Mouse (Mus musculus) ovary, postnatal 14 days (tissue): ENCODE results near the gene Gm44973.
A peak's percentile ranks its signal among the peaks of the same experiment; 100 is the strongest.
"Not testable (repeated sequence)": the region's sequence is repeated elsewhere in the genome, so short reads cannot be mapped to it uniquely, and the experiment has no call there.

Source experiments
- DNase-seq: peaks from one replicate; pipeline ENCODE4 v3.0.0; 2022; ENCODE audit warnings: low spot score

The Gm44973 gene

DNA sequence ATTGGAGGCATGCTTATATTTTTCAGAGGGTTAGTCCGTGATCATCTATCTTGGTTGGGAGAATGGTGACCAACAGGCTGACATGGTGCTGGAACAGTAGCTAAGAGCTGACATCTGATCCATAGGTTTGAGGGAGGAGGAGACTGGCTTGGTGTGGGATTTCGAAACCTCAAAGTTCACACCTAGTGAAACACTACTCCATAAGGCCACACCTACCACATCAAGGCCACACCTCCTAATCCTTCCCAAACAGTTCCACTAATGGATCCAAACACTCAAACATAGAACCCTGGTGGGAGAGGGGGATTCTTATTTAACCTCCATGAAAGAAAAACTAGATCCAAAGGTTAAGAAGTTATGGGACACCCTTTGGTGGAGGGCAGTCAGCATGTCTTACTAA, 1.6 kb downstream of the Gm44973 start:
- no peak for DNase-seq

DNA sequence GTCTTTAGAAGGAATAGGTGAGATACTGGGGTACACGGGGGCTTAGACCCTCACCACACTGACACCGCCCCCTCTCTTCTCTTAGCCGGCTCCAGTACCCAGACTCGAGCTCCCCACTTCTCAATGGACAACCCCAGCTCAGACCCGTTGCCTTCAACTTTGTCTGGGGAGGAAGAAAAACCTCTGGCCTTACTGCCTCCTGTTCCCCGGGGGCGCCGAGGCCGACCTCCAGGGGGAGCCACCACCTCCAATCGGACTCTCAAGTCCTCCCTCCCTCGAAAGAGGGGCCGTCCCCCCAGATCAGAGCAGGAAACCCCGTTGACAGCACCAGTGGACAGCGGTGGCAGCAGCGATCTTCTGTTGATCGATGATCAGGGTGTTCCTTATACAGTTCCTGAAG, 2.1 kb downstream of the Gm44973 start:
- DNase-seq: no peak

DNA sequence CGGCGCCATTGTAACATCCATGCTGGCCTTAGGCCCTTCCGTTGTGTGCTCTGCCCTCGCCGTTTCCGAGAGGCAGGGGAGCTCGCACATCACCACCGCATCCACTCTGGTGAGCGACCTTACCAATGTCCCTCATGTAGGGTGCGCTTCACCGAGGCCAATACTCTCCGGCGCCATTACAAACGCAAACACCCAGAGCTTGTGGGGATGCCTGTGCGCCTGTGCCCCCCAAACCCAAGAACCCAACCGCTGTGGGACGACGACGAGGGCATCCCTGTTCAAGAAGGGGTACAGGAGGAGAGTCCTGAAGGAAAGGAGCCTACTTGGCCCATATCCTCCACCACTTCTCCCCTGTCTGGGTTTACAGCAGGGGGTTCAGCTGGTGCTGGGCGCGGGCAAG, 2.6 kb downstream of the Gm44973 start:
- no peak for DNase-seq

DNA sequence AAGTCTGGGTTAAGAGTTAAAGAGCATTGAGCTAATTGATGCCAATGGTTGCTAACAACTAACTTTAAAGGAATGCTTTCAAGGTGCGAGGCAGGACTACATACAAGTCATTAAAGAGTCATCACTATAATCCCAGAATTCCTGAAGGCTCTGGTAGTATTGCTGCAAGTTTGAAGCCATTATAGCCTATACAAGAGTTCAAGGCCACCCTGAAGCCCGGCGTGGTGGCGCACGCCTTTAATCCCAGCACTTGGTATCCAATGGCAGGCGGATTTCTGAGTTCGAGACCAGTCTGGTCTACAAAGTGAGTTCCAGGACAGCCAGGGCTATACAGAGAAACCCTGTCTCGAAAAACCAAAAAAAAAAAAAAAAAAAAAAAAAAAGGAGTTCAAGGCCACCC, 4.3 kb downstream of the Gm44973 start:
- not testable (repeated sequence) for DNase-seq

DNA sequence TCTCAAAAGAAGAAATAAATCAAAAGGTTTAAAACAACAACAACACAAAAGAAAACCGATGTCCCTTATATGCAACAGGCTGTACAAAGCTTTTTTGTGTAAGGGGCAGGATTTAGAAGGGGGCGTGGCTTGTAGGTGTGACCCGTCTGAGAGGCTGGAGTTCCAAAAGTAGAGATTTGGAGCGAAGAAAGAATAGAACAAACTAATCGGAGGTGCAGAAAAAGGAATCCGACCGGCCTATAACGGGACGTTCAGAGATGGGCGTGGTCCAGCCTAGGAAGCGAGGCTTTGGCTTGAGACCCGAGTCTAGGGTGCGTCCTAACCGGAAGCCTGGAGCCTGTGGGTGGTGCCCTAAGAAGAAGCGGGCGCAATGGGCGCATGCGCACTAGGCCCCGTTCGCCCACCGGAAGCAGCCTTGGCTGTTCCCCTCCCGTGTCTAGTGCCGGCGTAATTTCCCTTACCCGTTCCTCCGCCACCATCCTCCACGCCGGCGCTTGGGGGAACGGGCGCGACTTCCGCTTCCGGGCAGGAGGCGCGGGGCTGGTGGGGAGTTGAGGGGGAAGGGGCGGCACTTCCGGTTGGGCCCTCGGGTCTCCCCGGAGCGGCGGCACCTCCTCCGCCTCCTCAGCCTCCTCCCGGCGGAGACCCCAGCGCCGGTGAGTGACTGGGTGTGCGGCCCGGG, 4.8 kb downstream of the Gm44973 start, which contains the start of the genes Zfp865 and Ccdc106:
Gene Zfp865 (plus strand): TSS at position 377 of the 682 bp plus-strand sequence.
Gene Ccdc106 (plus strand): TSS at position 554 of the 682 bp plus-strand sequence.
- peak; percentile 96 for DNase-seq

DNA sequence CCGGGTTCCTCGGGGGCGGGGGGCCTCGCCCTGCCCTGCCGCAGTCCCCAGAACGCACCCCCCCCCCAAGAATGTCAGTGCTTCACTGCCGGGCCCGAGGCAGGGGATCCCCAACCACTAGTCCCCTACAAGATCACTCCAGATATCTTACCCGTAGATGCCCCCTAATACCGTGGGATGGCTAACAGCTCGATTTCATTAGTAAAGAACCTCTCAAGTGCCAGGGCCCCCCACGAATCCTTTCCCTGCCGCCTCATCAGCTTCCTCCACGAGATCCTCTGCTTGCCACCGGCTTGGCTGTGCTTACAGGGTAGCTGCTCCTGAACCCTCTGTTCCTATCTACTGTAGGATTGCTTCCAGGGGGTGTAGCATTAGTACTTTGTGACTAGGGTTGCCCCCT, 5.4 kb downstream of the Gm44973 start:
- DNase-seq: no peak

DNA sequence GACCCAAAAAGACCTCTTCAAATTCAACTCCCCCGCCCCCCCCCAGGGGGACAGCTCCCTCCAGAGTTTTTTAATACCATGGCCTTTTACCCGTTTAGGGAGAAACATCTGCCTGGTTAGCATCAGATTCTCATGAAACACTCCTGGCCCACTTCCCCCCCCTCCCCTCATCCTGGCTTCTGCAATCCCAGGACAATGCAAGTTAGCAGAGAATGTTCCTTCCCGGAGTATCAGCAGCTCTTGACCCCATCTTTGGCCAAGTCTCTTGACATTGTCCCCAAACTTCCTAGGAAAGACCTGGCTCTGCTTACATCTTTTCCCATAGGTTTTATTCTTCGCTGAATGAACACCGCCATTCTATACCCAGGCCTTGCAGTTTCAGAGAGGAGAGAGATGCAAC, 5.9 kb downstream of the Gm44973 start:
- DNase-seq: no peak

DNA sequence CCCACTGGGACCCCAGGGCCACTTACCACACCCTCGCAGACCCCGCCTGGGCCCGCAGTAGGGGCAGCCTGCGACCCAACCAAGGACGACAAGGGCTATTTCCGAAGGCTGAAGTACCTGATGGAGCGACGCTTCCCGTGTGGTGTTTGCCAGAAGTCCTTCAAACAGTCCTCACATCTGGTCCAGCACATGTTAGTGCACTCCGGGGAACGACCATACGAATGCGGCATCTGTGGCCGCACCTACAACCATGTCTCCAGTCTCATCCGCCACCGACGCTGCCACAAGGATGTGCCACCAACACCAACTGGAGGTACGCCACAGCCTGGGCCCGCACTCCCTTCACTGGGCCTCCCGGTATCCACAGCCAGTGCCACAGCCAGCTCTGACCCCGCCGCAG, 14.2 kb downstream of the Gm44973 start:
- DNase-seq: no peak

DNA sequence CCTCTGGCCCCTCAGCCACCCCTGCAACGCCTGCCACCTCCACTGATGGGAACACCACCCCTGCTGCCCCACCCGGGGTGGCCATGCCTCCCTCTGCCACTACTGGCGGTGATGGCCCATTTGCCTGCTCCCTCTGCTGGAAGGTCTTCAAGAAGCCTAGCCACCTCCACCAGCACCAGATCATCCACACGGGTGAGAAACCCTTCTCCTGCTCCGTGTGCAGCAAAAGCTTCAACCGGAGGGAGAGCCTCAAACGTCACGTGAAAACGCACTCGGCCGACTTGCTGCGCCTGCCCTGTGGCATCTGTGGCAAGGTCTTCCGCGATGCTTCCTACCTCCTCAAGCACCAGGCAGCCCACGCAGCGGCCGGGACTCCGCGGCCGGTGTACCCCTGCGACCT, 14.7 kb downstream of the Gm44973 start:
- DNase-seq: no peak

DNA sequence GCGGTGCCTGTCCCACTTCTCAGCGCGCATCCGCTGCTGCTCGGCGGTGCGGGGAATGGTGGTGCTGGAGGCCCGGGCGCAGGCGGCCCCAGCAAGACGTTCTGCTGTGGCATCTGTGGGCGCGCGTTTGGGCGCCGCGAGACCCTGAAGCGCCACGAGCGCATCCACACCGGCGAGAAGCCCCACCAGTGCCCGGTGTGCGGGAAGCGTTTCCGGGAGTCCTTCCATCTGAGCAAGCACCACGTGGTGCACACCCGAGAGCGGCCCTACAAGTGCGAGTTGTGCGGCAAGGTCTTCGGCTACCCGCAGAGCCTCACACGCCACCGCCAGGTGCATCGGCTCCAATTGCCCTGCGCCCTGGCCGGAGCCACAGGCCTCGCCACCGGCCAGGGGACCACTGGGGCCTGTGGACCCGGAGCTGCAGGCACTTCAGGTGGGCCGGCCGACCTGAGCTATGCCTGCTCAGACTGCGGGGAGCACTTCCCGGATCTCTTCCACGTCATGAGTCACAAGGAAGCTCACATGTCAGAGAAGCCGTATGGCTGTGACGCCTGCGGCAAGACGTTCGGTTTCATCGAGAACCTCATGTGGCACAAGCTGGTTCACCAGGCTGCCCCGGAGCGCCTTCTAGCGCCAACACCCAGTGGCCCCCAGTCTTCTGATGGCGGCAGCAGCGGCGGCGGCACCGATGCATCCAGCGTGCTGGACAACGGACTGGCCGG, 15.4 kb downstream of the Gm44973 start:
- DNase-seq: no peak

DNA sequence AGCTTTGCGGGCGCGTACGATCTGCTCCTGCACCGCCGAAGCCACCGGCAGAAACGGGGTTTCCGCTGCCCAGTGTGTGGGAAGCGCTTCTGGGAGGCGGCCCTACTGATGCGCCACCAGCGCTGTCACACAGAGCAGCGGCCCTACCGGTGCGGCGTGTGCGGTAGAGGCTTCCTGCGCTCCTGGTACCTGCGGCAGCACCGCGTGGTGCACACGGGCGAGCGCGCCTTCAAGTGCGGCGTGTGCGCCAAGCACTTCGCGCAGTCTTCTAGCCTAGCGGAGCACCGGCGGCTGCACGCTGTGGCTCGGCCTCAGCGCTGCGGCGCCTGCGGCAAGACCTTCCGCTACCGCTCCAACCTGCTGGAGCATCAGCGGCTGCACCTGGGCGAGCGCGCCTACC, 16.2 kb downstream of the Gm44973 start:
- no peak for DNase-seq

DNA sequence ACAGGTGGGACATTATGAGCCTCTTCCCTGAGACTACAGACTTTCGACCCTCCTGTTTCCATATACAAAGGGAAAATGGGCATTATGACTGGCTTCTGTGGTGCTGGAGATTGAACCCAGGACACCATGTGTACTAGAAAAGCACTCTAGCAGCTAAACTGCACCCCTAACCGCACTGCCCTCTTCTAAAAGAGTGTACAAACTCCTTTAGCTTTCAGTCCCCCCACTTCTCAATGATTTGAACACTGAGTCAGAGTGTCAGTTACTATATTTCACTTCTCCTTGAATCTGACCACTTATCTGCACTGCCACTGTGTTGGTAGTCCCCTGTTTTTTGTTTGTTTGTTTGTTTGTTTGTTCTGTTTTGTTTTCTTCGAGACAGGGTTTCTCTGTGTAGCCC, 18.5 kb downstream of the Gm44973 start, which contains the start of gene 4632433K11Rik:
Gene 4632433K11Rik (plus strand): TSS at position 301 of the 400 bp plus-strand sequence.
- no peak for DNase-seq

DNA sequence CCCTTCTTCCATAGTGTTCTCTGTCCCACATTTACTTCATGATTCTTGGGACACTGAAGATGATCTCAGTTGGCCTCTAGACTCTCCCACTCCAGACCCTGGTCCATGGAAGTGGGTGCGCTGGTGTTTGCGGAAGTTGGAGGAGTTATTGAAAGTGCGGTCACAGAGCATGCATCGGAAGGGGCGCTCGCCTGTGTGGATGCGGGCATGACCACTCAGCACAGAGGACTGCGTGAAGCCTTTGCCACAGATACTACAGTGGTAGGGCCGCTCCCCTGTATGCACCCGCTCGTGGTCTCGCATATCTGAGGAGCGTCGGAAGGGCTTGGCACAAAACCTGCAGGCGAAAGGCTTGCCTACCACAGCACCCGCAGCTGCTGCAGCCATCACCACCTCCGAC, 20.3 kb downstream of the Gm44973 start:
- DNase-seq: no peak

DNA sequence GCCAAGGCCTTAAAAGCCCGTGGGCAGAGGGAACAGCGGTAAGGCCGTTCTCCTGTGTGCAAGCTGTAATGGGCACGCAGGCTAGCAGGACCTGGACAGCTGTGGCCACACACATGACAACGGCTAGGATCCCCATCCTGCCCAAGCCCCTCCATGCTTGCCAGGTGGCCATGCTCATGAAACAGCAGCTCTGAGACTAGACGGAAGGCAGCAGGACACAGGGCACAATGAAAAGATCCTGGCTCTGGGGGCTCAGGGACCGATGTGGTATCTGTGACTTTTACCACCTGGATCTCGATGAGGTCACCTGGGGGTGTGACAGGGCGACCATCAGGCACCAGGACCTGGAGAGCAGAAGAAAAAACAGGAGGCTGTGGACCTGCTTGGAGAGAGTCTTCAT, 20.8 kb downstream of the Gm44973 start:
- no peak for DNase-seq

DNA sequence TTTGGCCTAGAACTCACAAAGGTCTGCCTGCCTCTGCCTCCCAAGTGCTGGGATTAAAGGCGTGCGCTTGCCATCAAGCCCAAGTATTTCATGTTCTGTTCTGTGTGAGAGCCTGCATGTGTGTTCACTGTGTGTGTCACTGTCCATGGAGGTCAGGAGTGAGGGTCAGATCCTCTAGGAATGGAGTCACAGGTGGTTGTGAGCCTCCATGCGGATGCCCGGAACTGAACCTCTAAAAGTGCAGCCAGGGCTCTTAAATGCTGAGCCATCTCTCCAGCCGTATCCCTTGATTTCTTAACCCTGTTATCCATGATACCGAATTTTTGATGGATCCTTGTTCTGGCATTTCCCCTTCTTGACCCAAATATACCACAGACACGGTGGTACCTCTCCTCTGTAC, 21.7 kb downstream of the Gm44973 start:
- no peak for DNase-seq

DNA sequence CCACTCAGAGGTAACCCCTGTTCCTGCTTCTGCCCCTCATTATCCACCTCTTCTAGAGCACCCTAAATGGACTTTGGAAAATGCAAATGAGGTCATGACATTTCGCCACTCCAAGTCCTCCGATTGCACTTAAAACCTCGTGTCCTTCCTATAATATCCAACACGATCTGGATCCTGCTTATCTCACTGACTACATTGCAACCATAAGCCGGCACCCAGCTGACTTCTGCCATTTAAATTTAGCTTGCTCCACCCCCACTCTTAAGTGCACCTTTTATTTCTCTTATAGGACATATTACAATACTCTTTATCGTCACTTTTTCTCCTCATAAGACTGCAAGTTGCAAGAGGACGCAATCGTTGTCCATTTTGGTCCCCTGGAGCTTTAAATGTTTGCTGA, 22.2 kb downstream of the Gm44973 start:
- no peak for DNase-seq

DNA sequence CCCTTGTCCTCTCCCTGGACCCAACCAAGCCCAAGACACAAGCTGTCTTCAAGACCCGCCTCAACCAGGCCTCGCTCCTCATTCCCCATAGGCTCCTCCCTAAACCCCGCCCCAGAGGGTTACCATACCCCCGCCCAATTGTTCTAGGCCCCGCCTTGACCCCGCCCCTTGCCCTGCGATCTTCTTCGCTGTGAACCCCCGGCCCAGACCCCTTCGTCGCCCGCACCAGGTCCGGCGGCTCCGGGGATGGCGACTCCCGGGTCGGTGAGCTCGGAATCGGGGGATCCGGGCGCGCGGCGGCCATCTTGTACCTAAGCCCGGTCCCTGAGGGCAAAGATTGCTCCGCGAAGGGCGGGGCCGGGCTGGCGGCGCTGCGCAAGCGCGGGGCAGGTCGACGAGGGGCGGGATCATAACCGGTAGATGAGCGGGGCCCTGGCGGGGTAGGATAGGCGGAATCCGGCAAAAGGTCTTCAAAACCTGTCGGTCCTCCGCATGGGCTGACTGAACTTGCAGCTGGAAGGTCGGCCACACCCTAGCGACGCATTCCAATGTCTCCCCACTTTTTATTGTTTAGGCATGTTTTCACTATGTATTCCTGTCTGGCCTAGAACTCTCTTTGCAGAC, 22.9 kb downstream of the Gm44973 start, which contains the start of gene Zfp784:
Gene Zfp784 (minus strand): TSS at position 338 of the 624 bp plus-strand sequence.
- peak; percentile 91 for DNase-seq

DNA sequence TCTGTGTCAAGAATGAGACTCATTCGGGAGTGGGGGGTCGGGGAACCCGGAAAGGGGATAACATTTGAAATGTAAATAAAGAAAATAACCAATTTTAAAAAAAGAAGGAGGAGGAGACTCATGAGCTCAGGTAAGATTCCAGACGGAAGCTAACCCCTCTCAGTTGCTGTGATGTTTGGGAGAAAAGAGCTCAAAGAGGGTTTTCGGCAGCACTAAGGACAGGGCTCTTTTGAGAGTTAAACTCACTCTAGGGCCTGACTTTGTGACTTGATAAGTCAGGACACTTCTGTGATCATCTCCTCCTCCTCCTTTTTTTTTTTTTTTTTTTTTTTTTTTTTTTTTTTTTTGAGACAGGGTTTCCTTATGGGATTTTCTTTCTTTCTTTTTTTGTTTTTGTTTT, 23.6 kb downstream of the Gm44973 start:
- no peak for DNase-seq

DNA sequence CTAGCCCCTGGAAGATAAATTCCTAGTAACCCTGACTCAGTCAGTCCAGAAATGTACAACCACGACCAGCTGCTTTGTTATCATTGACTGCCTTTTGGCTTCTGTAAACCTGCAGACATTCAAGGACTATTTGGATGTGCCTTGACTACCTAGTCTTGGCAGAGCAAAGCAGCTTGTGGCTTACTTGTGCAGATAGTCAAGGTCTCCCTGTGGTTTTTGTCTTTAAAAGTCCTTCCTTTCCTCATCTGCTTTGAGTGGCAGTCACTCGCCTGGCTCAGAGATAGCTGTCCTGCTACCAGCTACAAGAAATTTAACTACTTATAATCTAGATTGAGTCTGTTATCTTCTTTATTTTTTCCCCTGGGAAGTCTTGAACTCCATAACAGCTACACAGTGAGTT, 29.7 kb downstream of the Gm44973 start:
- DNase-seq: no peak

DNA sequence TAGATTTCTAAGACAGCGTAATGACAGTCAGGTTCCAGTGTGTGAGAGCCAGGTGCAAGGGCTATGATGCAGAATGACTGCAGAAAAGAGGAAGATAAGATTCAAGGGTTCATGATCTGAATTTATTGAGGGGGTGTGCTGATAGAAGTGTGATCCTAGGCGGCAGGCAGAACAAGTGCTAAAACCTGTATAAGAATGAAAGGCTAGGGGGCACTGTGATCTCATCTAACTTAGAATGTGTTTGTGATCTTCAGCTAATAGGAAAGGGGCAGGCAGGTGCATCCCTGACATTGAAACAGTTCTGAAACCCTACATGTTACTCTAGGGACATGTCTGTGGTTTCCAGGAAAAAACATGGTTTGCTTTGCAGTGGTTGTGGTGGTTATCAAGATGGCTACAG, 30.8 kb downstream of the Gm44973 start:
- DNase-seq: no peak

DNA sequence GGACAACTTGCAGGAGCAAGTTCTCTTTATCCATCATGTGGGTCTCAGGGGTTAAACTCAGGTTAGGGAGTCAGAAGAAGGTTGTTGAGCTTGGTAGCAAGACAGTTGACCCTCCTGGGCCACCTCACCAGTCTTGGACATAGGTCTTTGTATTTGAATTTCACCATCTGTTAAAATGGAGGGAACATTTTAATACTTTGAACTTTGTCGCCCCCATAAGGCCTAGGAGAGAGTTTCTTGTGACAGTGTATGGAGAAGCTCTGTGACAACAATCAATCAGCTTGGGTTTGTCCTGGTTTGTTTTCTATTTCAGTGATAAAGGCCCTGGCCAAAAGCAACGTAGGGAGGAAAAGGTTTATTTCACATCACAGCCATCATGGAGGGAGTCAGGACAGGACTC, 32.0 kb downstream of the Gm44973 start:
- no peak for DNase-seq

DNA sequence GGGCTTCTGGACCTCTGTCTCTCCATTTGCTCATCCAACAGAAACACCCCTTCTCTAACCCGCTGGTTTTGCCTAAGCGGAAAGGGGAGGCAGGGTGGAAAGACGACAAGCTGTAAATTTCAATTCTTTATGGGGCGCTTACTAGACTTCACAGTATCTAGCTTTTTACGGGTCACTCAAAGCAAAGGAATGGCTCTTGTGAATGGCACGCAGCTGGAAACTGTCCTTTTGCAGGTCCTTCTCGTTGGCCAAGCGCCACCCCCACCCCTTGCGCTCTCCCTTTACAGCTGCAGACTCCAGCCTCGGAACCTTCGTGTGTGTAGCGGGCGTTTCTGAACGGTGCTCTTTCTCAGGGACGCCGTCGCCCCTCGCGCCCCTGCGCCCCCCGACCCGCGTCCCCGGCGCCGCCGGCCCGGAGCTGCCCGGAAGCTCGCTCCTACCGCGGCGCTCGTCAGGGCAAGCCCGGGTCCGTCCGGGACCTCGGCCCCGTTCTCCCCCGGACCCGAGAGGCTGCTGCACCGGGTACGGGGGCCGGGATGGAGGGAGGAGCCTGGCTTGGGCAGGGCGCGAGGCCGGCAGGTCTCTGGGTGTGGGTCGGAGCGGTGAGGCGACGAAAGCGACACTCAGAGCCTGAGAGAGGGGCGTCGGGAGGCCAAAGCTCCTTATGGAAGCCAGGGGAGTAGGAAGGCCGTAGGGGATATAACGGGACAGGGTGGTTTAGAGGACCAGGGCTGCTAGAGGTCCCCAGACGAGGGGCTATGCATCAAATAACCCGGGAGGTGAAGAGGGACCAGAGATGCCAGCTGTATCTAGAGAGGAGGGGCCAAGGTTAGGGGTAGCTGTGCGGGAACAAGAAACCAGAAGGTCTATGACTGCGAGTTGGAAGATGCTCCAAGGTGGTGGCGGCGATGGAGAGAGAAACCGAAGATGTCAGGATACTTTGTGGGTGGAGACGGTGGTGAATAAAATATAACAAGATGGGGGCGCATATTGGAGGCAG, 36.2 kb downstream of the Gm44973 start, which contains the start of gene Zfp580:
Gene Zfp580 (plus strand): TSS at position 346 of the 1,000 bp plus-strand sequence.
- peak; percentile 72 for DNase-seq
